ENCODE assay signal across 11 mouse cellular contexts in the genomic region with DNA sequence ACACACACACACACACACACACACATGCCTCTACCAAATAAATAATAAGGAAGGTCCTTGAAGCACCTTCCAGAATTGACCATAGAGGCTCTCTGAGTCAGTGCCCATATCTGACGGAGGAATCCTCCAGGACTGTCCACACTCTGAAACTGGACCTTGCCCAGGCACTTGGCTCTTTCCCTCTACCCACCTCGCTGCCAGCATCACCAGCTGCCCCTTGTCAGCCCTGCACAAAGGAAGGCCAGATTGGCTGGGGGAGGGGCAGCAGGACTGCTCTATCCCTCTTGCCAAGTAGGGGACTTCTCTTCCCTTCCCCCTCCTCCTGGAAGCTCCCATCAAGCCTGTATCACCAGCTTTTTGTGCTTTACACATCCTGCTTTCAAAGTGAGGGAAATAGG. TPM values are rescaled to one million over a fixed set of nuclear protein-coding genes. Genes with fewer than 3 reads are reported as not detected.
A peak's percentile ranks its signal among the peaks of the same experiment; 100 is the strongest.
DNase-seq lines count a peak whose midpoint lies in the region; ATAC-seq and TF ChIP-seq lines count a peak whose summit lies in the region.
"Had no signal": no experiment of that assay in that cellular context is flagged by ENCODE, and none has a peak within 500 bp of the region (broad histone marks: within the 10 kb centered on the region; RNA-seq: fewer than 3 reads in every experiment).

No protein-coding gene starts in this region.

- DNase-seq in left cerebral cortex, postnatal 4 days = peak; percentile 99
- DNase-seq in left cerebral cortex, postnatal 36 days (ENCODE audit: low spot score in 2 of 2) = no peak
- peak; percentile 78 to 96 for DNase-seq in cerebellum, postnatal 4 days (ENCODE audit: low spot score in 2 of 2)
- peak; percentile 59 to 79 for DNase-seq in kidney, postnatal 25 days
- peak; percentile 97 for DNase-seq in midbrain, postnatal 0 days (ENCODE audit: low spot score)
- no peak for DNase-seq in thymus, postnatal 36 days
- no peak for DNase-seq in right cerebral cortex, adult 2 months (ENCODE audit: low spot score in 2 of 2)

- no peak overlapping the region for H3K4me2 ChIP-seq in heart, embryonic 15.5 days
- no peak overlapping the region for H3K4me2 ChIP-seq in midbrain, postnatal 0 days (ENCODE audit: low read depth, low read length, poor library complexity, severe bottlenecking)
- H3K4me2 ChIP-seq: limb, embryonic 15.5 days had no signal

- H3K27ac ChIP-seq in heart, embryonic 15.5 days = no peak overlapping the region
- no peak overlapping the region for H3K27ac ChIP-seq in midbrain, postnatal 0 days (ENCODE audit: low read depth, low read length)
- H3K27ac ChIP-seq: limb, embryonic 15.5 days had no signal

- no peak for TF ChIP-seq CTCF in midbrain, postnatal 0 days (IDR thresholded peaks at IDR 0.05)

- intact Hi-C loops in left cerebral cortex, postnatal 4 days (cut with DNase I) = no loop called here
- intact Hi-C loops in left cerebral cortex, postnatal 36 days (cut with DNase I) = no loop called here

- WGBS in heart, embryonic 15.5 days = 29% methylated on average over 2 of the region's 2 CpGs
- 24% methylated on average over 2 of the region's 2 CpGs for WGBS in midbrain, postnatal 0 days

- 0 out of 2 replicates have a peak, but pooled peaks have one; percentile 50 for ATAC-seq in heart, embryonic 15.5 days (replicated peaks; ENCODE audit: insufficient number of reproducible peaks, insufficient read depth, low FRiP score, low read depth)
- peak; percentile 88 for ATAC-seq in midbrain, postnatal 0 days (ENCODE audit: low FRiP score)

- H3K4me1 ChIP-seq in heart, embryonic 15.5 days (replicated peaks) = peaks cover 5% of the 10 kb centered on the region
- H3K4me1 ChIP-seq in midbrain, postnatal 0 days (ENCODE audit: insufficient read depth, low read length) = 0 out of 2 replicates have a peak, but pooled peaks cover 4% of the 10 kb centered on the region
- H3K4me1 ChIP-seq: limb, embryonic 15.5 days had no signal

- H3K4me3 ChIP-seq in heart, embryonic 15.5 days = no peak overlapping the region
- H3K4me3 ChIP-seq in midbrain, postnatal 0 days (ENCODE audit: low read depth, low read length) = no peak overlapping the region
- H3K4me3 ChIP-seq: erythroblast, embryonic 14.5 days; limb, embryonic 15.5 days had no signal

- H3K27me3 ChIP-seq in heart, embryonic 15.5 days = no peaks in the 10 kb centered on the region
- no peaks in the 10 kb centered on the region for H3K27me3 ChIP-seq in midbrain, postnatal 0 days (ENCODE audit: insufficient read depth, low read length)
- H3K27me3 ChIP-seq: limb, embryonic 15.5 days had no signal

- no peaks in the 10 kb centered on the region for H3K9me3 ChIP-seq in heart, embryonic 15.5 days (replicated peaks)
- H3K9me3 ChIP-seq in midbrain, postnatal 0 days (ENCODE audit: low read length) = no peaks in the 10 kb centered on the region
- H3K9me3 ChIP-seq: G1E; limb, embryonic 15.5 days had no signal

- H3K9ac ChIP-seq in heart, embryonic 15.5 days = no peak overlapping the region
- no peak overlapping the region for H3K9ac ChIP-seq in midbrain, postnatal 0 days (replicated peaks; ENCODE audit: low read length, poor library complexity, severe bottlenecking)
- H3K9ac ChIP-seq: limb, embryonic 15.5 days had no signal

- H3K36me3 ChIP-seq in heart, embryonic 15.5 days = no peaks in the 10 kb centered on the region
- no peaks in the 10 kb centered on the region for H3K36me3 ChIP-seq in midbrain, postnatal 0 days (ENCODE audit: insufficient read depth, low read length)
- H3K36me3 ChIP-seq: G1E; limb, embryonic 15.5 days had no signal

RNA-seq across cellular contexts. Expression of gene Gramd1b, which starts 6.5 kb away (rescaled TPM):
- total RNA-seq in left cerebral cortex, postnatal 4 days (2021) = 100 to 1,000 TPM; 108 to 117 TPM
- total RNA-seq in left cerebral cortex, postnatal 36 days (2021) = 100 to 1,000 TPM; 146 to 182 TPM
- polyA plus RNA-seq in heart, embryonic 15.5 days (2015; fragmentation: Nextera tagmentation; extraction: Ambion mirVana) = 5.7 TPM in 2 replicates
- total RNA-seq in midbrain, postnatal 0 days (2014; rRNA removed) = 48.3 and 51.8 TPM in 2 replicates
- polyA plus RNA-seq in midbrain, postnatal 0 days (2015; fragmentation: Nextera tagmentation; extraction: Ambion mirVana) = 13.2 and 19.1 TPM in 2 replicates
- polyA plus RNA-seq: G1E had no signal

Comparison
In these comparisons a context has a peak if more than half of its experiments do, and no peak if none do; other contexts are left out.
1. DNase-seq: peak in left cerebral cortex, postnatal 4 days (single experiment), cerebellum, postnatal 4 days (2 of 2), kidney, postnatal 25 days (2 of 2) and midbrain, postnatal 0 days (single experiment); none in left cerebral cortex, postnatal 36 days (0 of 2), thymus, postnatal 36 days (0 of 2) and right cerebral cortex, adult 2 months (0 of 2).